Mouse (Mus musculus) E14TG2a.4 (cell line): ENCODE results near the gene Atp5h.

Source experiments
- CTCF ChIP-seq: conservative IDR thresholded peaks from 2 replicates; pipeline ENCODE4 v1.5.1; 2014; ENCODE audit warnings: low read length
- POU5F1 ChIP-seq: IDR thresholded peaks from 2 replicates; pipeline ENCODE4 v1.6.1; 2014; ENCODE audit warnings: low read length, borderline replicate concordance

- TF ChIP-seq CTCF = no peak
- TF ChIP-seq POU5F1 = no peak
Observed at GRCm38 (mm10) chr11:115437571-115438122, 17.9 kb upstream of the Atp5h start.
